Mouse (Mus musculus) left cerebral cortex, postnatal 25 days (tissue): ENCODE data around the gene Frk. TPM values are rescaled to one million over a fixed set of nuclear protein-coding genes. Genes with fewer than 3 reads are reported as not detected.
"Not testable (repeated sequence)": the region's sequence is repeated elsewhere in the genome, so short reads cannot be mapped to it uniquely, and the experiment has no call there.

Experiments
- DNase-seq, 2 experiments: peaks; one replicate each; pipeline ENCODE4 v3.0.0; 2022; ENCODE audit warnings: low spot score in 2 of 2, mixed read lengths in 1 of 2
- intact Hi-C: fragments of 180-260 bp; cut with DNase I; formaldehyde crosslinking; loops from one replicate; pipeline ENCODE4 v1.15.1; 2025
- total RNA-seq, 2 experiments: library from RNA; stranded (reverse); gene quantifications; 2 replicates each; pipeline ENCODE4 v1.2.3; 2021

The Frk gene
- total RNA-seq: under 1 TPM; 0.34 to 0.37 TPM

DNA sequence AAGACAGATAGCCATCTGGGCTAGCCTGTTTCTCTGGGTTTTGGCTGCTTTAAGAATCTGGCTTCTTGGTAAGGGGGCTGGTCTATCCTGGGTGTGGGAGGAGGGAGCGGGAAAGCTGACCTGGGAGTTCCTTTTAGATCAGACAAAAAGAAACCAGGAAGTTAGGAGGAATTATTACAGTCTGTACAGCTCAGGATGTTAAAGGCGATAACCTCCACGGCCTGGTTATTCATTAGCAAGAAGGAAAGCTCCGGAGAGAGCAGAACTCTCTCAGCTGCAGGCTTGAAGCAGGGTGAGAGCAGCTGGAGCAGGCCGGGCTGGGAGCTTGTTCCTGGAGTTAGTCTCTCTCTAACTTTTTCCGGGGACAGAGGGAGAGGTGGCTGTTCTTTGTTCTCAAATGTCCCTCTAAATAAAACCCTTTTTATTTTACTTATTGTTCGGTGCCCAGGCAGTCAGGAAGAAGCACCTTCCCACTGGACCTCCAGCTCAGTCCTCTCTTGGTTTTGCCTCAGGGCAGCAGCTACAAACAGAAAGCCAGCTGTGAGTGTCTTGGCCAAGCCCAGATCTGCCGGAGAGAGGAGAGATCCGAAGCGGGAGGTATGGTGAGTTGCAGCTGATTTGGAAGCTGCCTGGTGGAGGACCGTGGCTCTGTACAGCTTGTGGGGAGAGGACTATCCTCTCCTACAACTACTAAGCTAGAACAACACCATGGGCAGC lies at the start of gene Frk:
TSS of gene Frk (plus strand) at position 103 of the 717 bp plus-strand sequence.
- intact Hi-C loops: no loop called here

DNA sequence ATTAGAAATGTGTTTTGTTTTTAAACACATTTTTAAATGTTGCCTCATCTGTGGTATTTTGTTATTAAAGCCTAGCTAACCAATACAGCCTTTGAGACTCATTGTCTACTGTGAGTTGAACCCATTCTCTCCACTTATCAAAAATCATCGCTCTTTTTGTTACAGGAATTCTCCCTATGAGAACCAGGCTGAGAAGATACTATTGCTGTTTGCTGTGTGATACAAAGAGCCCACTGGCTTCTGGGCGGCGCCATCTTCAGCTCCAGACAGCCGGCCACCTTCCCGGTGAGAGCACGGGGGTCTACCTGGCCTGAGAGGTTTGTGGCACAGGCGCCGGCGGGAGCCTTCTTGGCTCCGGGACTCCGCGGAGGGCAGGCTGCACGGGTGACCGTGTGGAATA lies 49.0 kb upstream of the Frk start:
- DNase-seq, intact Hi-C loops: not testable (repeated sequence)

More for the DNA sequence above, at the start of gene Frk:
- DNase-seq: no peak

DNA sequence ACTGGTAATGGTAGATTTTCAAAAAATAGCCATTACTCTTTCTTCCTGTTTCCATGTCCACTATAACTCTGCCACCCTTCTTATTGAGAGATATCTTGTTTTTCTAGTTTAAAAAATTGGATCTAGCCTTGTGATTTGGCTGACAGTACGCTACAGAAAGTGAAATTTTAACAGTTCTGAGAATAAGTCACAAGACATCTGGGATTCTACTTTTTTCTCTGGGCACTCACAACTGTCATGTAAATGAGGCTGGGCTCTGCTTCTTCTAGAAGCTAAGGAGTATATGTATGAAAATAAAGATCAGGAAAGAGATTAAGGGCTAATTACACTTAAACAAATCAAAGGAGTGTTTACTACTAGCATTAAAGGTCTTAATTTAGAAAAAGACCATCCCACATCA lies 33.7 kb upstream of the Frk start:
- peak in 1 of 2 experiments; percentile 40 for DNase-seq
- intact Hi-C loops: no loop called here

DNA sequence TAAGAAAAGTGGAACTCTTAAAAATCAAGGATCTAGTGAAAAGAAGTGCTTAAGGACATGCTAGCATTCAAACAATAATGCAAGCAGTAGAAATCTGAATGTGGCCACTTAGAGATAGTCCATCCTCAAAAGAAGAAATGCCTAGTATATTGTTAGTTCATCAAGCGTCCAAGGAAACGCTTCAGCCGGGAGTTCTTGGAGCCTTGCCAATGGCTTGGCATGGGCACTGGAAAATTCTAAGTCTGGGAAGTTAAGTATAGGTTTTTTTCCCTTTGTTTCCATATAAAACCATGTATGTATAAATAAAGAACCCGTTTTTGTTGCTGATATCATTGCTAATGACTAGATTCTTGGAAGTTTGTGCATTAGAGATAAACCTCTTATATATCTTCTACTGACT lies 21.7 kb upstream of the Frk start:
- DNase-seq: no peak
- intact Hi-C loops: no loop called here

DNA sequence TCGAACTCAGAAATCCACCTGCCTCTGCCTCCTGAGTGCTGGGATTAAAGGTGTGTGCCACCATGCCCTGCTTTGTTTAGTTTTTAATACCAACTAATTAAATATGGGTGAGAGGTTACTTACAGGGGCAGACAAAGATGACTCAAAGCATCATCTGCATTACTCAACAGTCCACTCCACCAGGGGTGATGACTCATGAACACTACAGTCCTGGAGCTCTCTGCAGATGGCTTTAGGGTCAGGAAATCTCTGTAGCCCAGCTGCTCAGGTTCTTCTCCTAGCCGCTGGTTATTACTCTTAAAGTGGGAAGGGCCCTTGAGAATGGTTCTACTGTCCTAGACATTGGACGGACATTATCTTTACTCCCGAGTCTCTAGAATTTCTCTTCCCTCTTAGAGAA lies 18.9 kb upstream of the Frk start:
- no peak for DNase-seq
- intact Hi-C loops: no loop called here

DNA sequence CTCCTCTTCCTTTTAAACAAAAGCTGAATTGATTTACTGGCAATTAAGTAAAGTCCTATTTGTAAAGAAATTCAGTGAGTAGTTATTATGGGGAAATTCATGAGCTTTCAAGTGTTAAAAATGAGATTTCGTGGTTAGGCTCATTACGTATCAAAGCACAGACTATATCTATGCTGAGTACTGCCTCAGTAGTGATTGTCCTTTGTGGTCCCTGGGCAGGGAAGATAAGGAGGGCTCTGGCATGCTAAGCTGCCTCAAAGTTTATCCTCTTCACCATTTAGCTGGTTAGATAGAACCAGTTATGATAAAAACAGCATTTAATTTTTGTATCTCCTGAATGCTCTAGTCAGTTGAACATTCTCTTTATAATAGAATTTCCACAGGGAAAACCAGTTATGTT lies 14.2 kb upstream of the Frk start:
- intact Hi-C loops: no loop called here

DNA sequence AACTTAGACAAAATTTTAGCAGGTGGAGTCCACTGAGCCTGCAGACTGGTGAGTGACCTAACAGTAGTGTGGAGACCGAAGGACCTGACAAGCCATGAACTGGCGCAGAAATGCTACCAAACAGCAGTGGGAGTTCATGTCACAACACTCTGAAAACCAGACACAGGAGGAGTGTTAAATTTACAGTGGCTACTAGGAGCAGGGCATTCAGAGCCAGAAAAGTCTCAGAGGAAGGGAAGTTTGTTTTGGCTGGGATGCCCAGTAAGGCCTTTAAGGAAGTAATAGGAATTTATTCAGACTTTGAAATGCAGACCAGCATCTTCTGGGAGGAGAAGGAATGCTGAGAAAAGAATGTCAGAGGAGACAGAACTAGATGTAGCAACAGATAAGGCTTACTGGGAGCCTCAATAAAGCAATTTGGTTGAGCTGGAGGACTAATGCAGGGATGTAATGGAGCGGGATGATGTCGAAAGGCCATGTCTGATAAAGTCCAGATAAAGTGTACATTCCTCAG lies 3.2 kb upstream of the Frk start:
- intact Hi-C loops: no loop called here
- DNase-seq: no peak

More for the DNA sequence above, 14.2 kb upstream of the Frk start:
- no peak for DNase-seq

DNA sequence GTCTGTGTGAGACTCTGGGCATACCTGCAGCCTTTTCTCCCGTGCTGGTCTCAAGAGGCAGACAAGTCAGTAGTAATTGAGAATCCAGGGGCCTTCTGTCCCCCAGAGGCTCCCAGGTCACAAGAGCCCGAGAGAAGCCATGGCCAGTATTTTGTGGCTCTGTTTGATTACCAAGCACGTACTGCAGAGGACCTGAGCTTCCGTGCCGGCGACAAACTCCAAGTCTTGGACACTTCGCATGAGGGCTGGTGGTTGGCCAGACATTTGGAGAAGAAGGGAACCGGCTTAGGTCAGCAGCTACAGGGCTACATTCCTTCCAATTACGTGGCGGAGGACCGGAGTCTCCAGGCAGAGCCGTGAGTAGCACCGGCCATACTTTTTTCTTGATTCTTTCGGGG lies 814 bp downstream of the Frk start:
- intact Hi-C loops: no loop called here

DNA sequence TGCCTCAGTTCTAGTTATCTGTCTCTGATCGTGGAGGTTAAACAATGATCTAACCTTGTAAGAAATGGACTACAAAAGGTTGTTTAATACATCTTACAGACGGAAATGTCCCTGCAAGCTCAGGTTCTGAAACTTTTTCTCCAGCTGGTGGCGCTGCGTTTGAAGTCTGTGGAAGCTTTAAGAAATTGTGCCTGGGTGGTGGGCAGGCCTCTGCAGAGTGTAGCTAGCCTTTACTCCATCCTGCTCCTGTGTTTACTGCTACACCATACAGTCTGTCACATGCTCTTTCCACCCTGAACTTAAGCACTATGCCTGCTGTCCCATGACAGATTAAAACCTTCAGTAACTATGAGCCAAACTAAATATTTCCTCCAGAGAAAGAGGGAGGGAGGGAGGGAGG lies 1.9 kb downstream of the Frk start:
- intact Hi-C loops: no loop called here
- no peak for DNase-seq

More for the DNA sequence above, 814 bp downstream of the Frk start:
- DNase-seq: no peak

DNA sequence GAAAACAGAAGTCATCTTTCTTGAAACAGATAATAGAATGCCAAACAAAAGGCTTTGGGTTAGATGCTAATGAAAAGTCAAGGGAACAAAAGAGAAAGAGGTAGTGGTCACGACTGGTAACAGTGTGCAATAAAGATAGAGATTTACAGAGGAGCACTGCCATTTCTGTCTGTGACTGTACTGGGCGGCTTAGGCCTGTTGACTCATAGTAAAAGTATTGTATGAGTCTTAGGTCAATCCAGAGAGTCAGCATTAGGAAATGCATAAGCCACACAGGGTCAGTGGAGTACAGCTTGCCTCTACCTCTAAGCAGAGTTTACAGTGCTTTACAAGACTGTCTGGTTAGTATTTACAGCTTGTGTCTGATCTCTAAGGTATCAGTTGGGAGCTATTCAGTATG lies 24.6 kb downstream of the Frk start:
- no peak for DNase-seq

DNA sequence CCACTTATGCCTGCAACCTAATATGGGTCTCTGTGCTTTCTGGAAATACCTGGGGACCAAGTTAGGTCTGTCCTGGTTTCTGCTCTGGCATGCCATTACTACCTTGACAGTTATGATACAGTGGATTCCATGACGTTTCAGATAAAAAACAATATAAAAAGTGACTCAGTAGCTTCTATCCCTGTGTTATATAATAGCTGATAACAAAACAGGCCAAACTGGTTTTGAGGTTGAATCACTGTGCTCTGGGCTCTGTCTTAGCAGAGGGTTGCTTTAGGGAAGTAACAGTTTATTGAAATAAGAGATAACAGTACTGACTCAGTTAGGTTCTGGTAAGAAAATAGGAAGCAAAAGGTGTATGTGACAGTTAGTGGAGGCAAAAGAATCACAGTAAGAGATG lies 25.4 kb downstream of the Frk start:
- intact Hi-C loops: no loop called here
- no peak for DNase-seq

More for the DNA sequence above, 24.6 kb downstream of the Frk start:
- intact Hi-C loops: no loop called here

DNA sequence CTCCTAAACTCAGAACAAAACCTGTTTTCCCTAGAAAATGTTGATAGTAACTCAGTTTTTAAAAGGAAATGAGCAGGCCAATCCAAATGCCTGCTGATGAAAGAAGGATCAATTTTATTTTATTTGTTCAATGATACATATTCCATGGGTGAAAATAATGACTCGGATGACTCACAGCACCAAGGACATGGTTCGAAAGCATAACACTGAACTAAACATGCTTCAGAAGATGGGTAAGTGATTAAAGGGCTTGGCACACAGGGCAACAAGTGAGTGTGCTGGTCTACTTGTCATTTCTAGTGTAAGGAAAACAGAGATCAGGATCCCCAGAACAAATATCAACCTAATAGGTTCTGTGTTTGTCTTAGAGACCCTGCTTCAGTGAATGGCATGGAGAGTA lies 26.1 kb downstream of the Frk start:
- intact Hi-C loops: no loop called here
- no peak for DNase-seq

DNA sequence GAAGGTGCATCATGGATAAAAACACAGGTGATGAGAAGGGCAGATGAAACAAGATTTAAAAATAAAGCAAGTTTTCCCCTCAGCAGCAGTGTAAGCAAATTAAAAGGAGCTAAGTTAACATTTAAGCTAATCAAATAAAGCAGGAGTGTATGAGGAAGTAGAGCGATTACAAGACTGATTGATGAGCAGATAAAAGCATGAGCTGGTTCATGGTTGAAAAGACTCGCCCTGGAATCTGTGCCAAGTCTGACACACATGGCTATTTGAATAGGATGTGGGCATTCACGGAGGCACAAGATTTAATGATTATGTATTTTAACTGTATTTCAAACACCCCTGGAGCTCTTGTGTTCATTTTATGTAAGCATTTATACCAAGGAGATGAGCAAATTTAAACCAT lies 28.0 kb downstream of the Frk start:
- no peak for DNase-seq
- intact Hi-C loops: no loop called here

DNA sequence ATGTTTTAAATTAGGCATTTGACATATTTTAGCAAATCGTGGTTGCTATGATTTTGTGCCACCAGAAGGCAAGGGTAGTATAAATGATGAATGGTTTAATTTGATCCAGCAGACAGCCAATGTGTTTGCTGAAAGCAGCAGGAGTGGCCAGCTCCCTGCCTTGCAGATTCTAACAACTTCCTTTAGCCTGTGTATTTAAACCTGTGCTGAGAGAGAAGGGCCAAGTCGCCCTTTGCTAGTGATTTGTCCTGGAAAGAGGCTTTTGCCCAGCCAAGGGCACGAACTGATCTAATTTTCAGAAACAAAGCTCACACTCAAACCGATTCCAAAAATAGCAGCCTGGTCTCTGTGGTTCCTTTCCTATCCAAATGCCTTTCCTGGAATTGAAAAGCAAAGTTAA lies 29.4 kb downstream of the Frk start:
- intact Hi-C loops: no loop called here
- DNase-seq: no peak

DNA sequence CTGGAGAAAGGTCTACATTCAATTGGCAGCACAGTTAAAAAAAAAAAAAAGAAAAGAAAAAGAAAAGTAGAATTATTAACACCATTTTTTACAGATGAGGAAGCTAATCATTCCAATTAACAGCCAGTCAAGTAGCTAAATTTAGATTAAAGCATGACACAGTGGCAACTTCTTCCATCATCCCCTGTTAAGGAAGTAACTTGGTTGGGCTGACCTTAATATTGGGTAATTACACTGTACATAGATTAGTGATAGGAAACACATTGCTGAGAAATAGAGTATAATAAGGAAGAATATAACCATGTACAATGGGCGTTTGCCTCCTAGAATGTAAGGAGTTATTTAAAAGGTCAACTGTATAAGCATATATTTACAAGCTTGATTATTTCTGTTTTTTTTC lies 42.4 kb downstream of the Frk start:
- no peak for DNase-seq

DNA sequence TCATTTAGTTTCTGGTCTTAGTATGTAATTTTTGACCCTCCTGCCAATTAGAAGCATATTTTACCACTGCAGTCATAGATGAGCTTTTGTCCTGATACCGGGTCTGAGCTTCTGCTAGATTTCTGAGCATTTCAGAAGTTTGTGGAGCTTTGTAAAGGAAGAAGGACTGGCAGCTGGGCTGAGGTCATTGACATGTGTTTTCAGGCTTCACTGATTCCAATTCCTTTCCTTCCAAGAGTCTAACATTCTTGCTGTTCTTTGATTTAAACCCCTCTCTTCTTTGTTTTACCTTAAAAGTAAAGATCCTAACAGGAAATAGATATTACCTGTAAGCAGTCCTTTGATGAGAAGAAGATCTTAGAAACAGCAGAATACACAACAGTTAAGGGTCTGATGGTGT lies 48.6 kb downstream of the Frk start:
- no peak for DNase-seq
- intact Hi-C loops: no loop called here

More for the DNA sequence above, 42.4 kb downstream of the Frk start:
- intact Hi-C loops: no loop called here

DNA sequence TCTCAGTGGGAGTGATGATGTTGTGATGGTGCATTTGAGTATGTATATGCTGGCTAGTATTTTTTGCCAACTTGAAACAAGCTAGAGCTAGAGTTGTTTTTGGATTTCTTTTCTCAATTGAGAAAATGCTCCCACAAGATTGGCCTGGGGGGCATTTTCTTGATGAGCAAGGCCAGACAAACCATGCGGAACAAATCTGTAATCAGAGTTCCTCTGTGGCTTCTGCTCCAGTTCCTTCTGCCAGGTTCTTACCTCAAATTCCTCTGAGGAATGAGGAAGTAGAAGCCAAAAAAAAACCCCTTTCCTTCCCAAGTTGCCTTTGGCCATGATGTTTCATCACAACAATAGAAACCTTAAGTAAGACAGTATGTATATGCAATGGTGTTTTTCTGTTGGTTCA lies 49.3 kb downstream of the Frk start:
- intact Hi-C loops: no loop called here
- DNase-seq: no peak

DNA sequence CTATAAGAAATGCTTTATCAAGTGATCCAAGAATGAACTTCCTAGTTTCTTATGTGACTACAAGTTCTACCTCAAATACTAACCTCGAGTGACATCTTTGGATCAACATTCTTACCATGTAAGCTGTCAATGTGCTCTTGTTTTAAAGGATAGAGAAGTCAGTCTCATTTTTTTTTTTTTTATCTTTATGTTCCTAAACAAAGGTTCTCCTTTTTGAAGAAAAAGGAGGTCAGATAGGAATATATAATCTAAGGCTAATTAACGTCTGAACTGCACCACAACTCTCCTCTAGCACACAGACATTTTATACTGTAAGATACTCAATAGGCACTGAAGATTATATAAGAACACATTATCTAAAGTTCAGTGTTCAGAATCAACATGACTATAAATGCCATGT lies 57.5 kb downstream of the Frk start:
- no peak for DNase-seq
- intact Hi-C loops: no loop called here

DNA sequence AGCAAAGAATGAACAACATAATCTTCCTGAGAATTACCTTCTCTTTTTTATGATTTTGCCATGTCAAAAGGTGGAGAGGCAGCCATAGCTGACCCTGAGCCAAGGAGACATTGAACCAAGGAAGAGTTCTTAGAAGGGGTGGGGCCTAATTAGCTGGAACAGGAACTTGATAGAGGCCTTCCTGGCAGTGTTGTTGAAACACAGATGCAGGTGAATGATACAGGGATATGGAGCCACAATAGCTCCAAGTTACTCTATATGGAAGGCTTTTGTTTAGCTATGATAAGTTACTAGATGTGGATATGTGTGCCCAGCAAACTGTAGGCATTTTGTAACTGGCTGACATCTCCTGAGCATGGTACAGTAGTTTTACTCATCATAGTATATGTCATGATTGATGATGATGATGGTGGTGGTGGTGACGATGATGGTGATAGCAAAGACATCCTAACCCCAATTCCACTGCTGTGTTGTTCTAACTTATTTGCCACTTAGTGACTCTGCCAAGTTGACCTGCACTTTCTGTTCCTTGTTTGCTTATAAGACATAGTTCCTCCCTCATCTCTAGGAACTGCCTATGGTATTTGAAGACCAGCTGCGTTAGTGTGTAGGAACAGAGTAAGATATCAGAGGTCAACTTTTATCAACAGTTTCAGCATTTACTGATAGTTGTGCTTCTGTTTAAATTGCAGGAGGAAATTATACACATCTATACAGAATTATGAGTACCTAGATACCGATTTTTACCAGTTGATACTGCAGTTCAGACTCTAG lies 58.7 kb downstream of the Frk start:
- DNase-seq: no peak
- intact Hi-C loops: no loop called here

DNA sequence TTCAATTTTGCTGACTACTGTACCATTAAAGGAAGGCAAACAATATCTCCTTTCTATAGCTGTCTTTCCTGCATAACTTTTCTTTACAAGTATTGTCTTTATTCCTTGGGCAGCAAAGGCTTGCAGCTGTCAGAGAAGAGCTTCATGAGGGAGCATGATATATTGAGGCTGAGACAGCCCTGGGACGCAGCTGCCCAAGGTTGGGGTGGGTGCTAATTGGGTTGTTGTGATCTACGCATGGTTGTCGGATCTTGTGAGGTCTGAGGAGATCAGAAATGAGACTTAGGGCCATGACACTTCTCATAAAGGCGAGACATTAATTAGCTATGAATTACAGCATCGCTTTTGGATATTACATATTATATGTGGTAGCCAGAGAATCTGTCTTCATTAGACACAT lies 67.4 kb downstream of the Frk start:
- intact Hi-C loops: no loop called here
- DNase-seq: no peak

DNA sequence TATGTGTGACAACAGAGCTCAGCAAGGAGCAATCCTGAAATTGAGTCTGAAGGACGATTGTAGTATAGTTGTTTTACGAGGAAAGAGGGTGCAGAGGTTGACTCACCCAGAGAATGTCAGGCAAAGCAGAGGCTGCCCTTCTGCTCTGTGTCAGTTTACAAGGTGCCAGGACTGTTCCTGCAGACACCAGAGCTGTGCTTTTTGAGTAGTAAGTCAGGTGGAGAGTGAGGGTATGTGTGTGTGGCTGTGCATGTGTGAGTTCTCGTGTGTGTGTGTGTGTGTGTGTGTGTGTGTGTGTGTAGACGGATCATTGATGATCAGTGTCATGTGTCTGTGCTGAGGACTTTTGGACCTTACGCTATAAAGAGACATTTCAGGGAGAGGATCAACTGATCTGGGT lies 68.4 kb downstream of the Frk start:
- intact Hi-C loops: no loop called here
- DNase-seq: no peak
